Mouse (Mus musculus) intestine, embryonic 14.5 days (tissue): Measurements from ENCODE around the gene Olfr273. TPM values are rescaled to one million over a fixed set of nuclear protein-coding genes. Genes with fewer than 3 reads are reported as not detected.
"Not testable (repeated sequence)": the region's sequence is repeated elsewhere in the genome, so short reads cannot be mapped to it uniquely, and the experiment has no call there.

Source experiments
- ATAC-seq: fragments of 200-750 bp; cut with Nextera tagmentation; replicated peaks from 2 replicates; pipeline ENCODE4 v1.8.0; 2017; ENCODE audit warnings: low read depth, moderate number of reproducible peaks, moderate TSS enrichment, moderate library complexity; ENCODE audit not compliant: low FRiP score, low TSS enrichment
- DNase-seq: peaks from one replicate; pipeline ENCODE4 v3.0.0-alpha.2; 2018; ENCODE audit warnings: low spot score
- H3K27ac ChIP-seq: fragments of 300-500 bp; sonication (generic); 2 replicates; pipeline ENCODE4 v1.5.1; 2014; ENCODE audit warnings: low read depth, mild to moderate bottlenecking, control low read depth
- H3K27me3 ChIP-seq: fragments of 300-500 bp; sonication (generic); replicated peaks from 2 replicates; pipeline ENCODE4 v1.6.1; 2014; ENCODE audit warnings: low read length, control low read depth; ENCODE audit not compliant: control insufficient read depth, insufficient read depth
- H3K36me3 ChIP-seq: fragments of 300-500 bp; sonication (generic); 2 replicates; pipeline ENCODE4 v1.6.1; 2014; ENCODE audit warnings: low read length, control low read depth; ENCODE audit not compliant: control insufficient read depth, insufficient read depth
- H3K4me1 ChIP-seq: fragments of 300-500 bp; sonication (generic); replicated peaks from 2 replicates; pipeline ENCODE4 v1.6.1; 2014; ENCODE audit warnings: low read length, control low read depth, mixed read lengths; ENCODE audit not compliant: control insufficient read depth, insufficient read depth
- H3K4me2 ChIP-seq: fragments of 300-500 bp; sonication (generic); 2 replicates; pipeline ENCODE4 v1.6.1; 2014; ENCODE audit warnings: low read length
- H3K4me3 ChIP-seq: fragments of 300-500 bp; sonication (generic); 2 replicates; pipeline ENCODE4 v1.5.1; 2014; ENCODE audit warnings: low read depth, low read length, control low read depth, mixed read lengths
- H3K9ac ChIP-seq: fragments of 300-500 bp; sonication (generic); 2 replicates; pipeline ENCODE4 v1.6.1; 2014; ENCODE audit warnings: mild to moderate bottlenecking, low read length
- H3K9me3 ChIP-seq: fragments of 300-500 bp; sonication (generic); 2 replicates; pipeline ENCODE4 v1.6.1; 2016; ENCODE audit warnings: low read length, control low read depth; ENCODE audit not compliant: control insufficient read depth
- WGBS: fragments of 180-500 bp; shearing (Covaris S2); extraction: QIAGEN DNeasy Blood & Tissue Kit; methylation state at CpG from one replicate; pipeline ENCODE4 v1.1.7; 2014; 5-methylcytosine and 5-hydroxymethylcytosine counted together
- polyA plus RNA-seq: library from polyadenylated mRNA; unstranded; fragments of >200 nt; fragmentation: Nextera tagmentation; extraction: Ambion mirVana; gene quantifications from 2 replicates; pipeline ENCODE4 v1.2.1, GENCODE M21; 2014

Gene Olfr273
- polyA plus RNA-seq: not detected in 2 replicates

DNA sequence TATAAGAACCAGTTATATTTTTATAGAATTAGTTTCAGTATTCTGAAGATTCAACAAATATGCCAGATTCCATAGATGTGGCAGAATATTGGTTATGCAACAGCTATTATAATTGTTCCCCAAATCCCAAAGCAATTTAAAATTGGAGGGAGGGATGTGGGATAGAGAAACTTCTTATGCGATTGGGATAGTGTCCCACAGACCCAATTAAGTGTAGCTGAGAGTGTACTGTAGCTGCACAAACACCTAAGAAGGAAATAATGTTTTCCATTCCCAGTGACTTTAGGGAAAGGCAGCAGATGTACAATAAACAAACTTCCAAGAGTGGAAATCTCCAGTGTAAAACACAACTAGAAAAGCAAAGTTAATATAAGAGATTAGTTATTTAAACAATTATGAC is at the start of gene Olfr273:
Gene Olfr273, minus strand, starts transcription at position 101 of the 400 bp plus-strand sequence.
- WGBS: 71% methylated on average over 1 of the region's 1 CpGs
- Histone ChIP-seq H3K9ac (no peak within 1 kb of the TSS), H3K36me3 (no peaks in the 10 kb centered on the region), H3K9me3 (no peaks in the 10 kb centered on the region), H3K4me1 (no peaks in the 10 kb centered on the region), H3K4me3 (no peak within 1 kb of the TSS), H3K4me2 (no peak within 1 kb of the TSS), H3K27me3 (no peaks in the 10 kb centered on the region), H3K27ac (no peak within 1 kb of the TSS)
- ATAC-seq (no peak), DNase-seq (no peak)

DNA sequence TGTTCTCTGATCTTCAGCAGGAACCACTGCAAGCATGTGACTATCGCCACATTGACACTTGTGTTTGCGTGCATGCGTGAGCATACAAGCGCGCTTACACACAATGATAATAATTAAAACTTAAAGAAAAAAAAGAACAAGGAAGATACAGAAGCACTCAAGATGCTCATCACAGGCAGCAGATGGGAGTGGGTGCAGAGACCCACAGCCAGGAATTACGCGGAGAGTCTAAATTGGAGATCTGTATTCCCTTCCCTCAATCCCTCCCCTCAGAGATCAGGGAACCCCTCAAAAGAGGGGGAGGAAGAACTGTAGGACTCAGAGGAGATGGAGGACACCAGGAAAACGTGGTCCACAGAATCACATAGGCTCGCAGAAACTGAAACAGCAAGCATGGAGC is 5.1 kb upstream of the Olfr273 start:
- H3K4me2 ChIP-seq: no peak overlapping the region
- H3K36me3 ChIP-seq: no peaks in the 10 kb centered on the region
- H3K4me1 ChIP-seq: no peaks in the 10 kb centered on the region
- H3K27ac ChIP-seq: no peak overlapping the region
- H3K9me3 ChIP-seq: no peaks in the 10 kb centered on the region
- DNase-seq (no peak), ATAC-seq (no peak)
- H3K27me3 ChIP-seq: no peaks in the 10 kb centered on the region
- whole genome bisulfite sequencing: 89% methylated on average over 9 of the region's 9 CpGs
- H3K4me3 ChIP-seq: no peak overlapping the region
- H3K9ac ChIP-seq: no peak overlapping the region

GRCm38 (mm10) chr4:52849672-52850071 is 9.4 kb downstream of the Olfr273 start:
- WGBS: 85% methylated on average over 5 of the region's 5 CpGs

GRCm38 (mm10) chr4:52849039-52849635 is 9.9 kb downstream of the Olfr273 start:
- no peak for ATAC-seq
- Histone ChIP-seq H3K9ac (no peak overlapping the region), H3K36me3 (no peaks in the 10 kb centered on the region), H3K4me2 (no peak overlapping the region), H3K4me3 (no peak overlapping the region), H3K27me3 (no peaks in the 10 kb centered on the region), H3K9me3 (no peaks in the 10 kb centered on the region), H3K4me1 (no peaks in the 10 kb centered on the region), H3K27ac (no peak overlapping the region)
- 57% methylated on average over 4 of the region's 4 CpGs for WGBS
- no peak for DNase-seq

More at GRCm38 (mm10) chr4:52849672-52850071, 9.4 kb downstream of the Olfr273 start:
- no peak overlapping the region for H3K27ac ChIP-seq
- H3K4me1 ChIP-seq: no peaks in the 10 kb centered on the region
- DNase-seq: no peak
- no peak for ATAC-seq
- H3K9ac ChIP-seq: no peak overlapping the region
- no peak overlapping the region for H3K4me3 ChIP-seq
- H3K9me3 ChIP-seq: no peaks in the 10 kb centered on the region
- H3K27me3 ChIP-seq: no peaks in the 10 kb centered on the region
- H3K4me2 ChIP-seq: no peak overlapping the region
- H3K36me3 ChIP-seq: no peaks in the 10 kb centered on the region

- not testable (repeated sequence) for H3K27ac ChIP-seq, H3K27me3 ChIP-seq, DNase-seq, H3K36me3 ChIP-seq, H3K9me3 ChIP-seq, H3K4me1 ChIP-seq, ATAC-seq, H3K4me2 ChIP-seq, H3K9ac ChIP-seq, H3K4me3 ChIP-seq
- 25% methylated on average over 1 of the region's 1 CpGs for WGBS
These were observed 13.6 kb downstream of the Olfr273 start for GRCm38 (mm10) chr4:52845411-52845810.

- WGBS: 95% methylated on average over 11 of the region's 11 CpGs
- no peaks in the 10 kb centered on the region for H3K27me3 ChIP-seq
- no peak overlapping the region for H3K27ac ChIP-seq
- H3K4me3 ChIP-seq: no peak overlapping the region
- ATAC-seq (no peak), DNase-seq (no peak)
- no peak overlapping the region for H3K4me2 ChIP-seq
- H3K9ac ChIP-seq: no peak overlapping the region
- no peaks in the 10 kb centered on the region for H3K4me1 ChIP-seq
- H3K9me3 ChIP-seq: no peaks in the 10 kb centered on the region
- no peaks in the 10 kb centered on the region for H3K36me3 ChIP-seq
These were observed 37.7 kb downstream of the Olfr273 start for GRCm38 (mm10) chr4:52821375-52821774.

- Histone ChIP-seq H3K9me3 (no peaks in the 10 kb centered on the region), H3K27me3 (no peaks in the 10 kb centered on the region), H3K4me2 (no peak within 1 kb of the TSS), H3K9ac (no peak within 1 kb of the TSS), H3K4me3 (no peak within 1 kb of the TSS), H3K27ac (no peak within 1 kb of the TSS), H3K36me3 (no peaks in the 10 kb centered on the region), H3K4me1 (no peaks in the 10 kb centered on the region)
- DNase-seq (no peak), ATAC-seq (no peak)
- WGBS: 80% methylated on average over 2 of the region's 2 CpGs
These were observed 44.7 kb downstream of the Olfr273 start, which contains the start of gene Olfr275 for GRCm38 (mm10) chr4:52814304-52814703. Gene Olfr275 (plus strand): TSS chr4:52814604.

DNA sequence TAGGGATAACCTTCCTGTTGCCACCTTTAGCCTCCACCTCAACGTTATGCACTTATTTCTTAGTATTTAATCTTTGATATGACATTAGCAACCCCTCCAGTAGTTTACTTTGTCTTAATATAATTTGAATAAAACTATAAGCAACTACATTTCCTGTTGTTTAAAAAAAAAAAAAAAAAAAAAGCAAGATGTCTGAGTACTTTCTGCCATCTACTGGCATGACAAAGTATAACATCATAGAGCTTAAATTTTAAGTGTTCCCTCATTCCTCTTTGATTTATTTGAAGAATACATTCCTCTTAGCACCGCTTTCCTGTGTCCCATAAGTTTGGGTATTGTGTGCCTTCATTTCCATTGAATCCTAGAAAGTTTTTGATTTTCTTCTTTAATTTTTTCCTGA is 47.2 kb downstream of the Olfr273 start:
- 31% methylated on average over 2 of the region's 2 CpGs for WGBS
- no peak overlapping the region for H3K9ac ChIP-seq
- H3K27ac ChIP-seq: no peak overlapping the region
- H3K27me3 ChIP-seq: no peaks in the 10 kb centered on the region
- DNase-seq (no peak), ATAC-seq (no peak)
- no peaks in the 10 kb centered on the region for H3K4me1 ChIP-seq
- H3K9me3 ChIP-seq: no peaks in the 10 kb centered on the region
- no peak overlapping the region for H3K4me2 ChIP-seq
- H3K4me3 ChIP-seq: no peak overlapping the region
- no peaks in the 10 kb centered on the region for H3K36me3 ChIP-seq
